Mouse (Mus musculus): ENCODE results near the gene Fads3.

DNA sequence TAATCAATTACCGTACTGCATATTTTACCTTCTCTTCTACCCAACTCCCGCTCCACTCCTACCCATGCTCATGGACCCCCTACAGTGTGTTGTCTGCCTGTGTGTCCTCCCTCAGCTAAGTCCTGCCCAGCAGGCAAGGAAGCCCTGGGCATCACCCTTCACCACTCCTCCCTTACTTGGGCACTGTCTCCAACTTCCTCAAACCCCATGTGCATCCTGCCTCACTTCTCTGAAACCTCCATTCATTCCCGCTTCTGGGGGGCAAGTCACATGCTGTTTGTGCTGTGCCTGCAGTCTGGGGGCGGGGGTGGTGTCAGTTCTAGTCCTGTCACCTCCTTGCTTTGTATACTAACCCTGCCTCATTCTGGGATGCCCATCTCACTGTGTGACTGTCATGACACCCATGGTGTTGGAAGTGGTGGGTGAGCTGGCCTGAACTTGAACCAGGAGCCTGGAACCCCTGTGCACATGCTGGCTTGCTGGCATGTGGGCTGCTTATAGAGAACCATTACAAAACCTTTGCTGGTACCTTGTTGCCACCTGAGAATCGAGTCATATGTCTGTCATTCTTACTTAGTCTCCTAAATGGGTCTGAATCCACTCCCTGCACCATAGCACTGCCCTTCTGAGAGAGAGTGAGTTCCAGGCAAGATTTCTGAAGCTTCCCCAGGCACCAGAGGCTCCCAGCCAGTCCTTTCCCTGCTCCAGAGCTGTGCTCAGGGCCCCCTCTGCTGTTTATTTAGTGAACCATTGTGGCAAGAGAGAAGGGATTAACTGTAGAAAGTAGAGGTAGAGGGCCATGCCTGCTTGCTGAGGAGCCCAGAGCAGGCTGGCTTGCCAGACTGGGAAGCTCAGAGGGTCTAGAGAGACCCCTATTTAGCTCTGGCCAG, 18.7 kb upstream of the Fads3 start:
- TF ChIP-seq CTCF (conservative IDR thresholded peaks at IDR 0.05; ENCODE audit: low read length) (peak; percentile 21), POU5F1 (IDR thresholded peaks at IDR 0.05; ENCODE audit: borderline replicate concordance, low read length) (no peak)

Measured in E14TG2a.4 (cell line).